Comparison of ENCODE assay signal across 9 mouse cellular contexts in genomic region chr17:79543907-79544522, GRCm38 (mm10).
DNase-seq lines count a peak whose midpoint lies in the region; ATAC-seq and TF ChIP-seq lines count a peak whose summit lies in the region.
"Had no signal": no experiment of that assay in that cellular context is flagged by ENCODE, and none has a peak within 500 bp of the region (broad histone marks: within the 10 kb centered on the region; RNA-seq: fewer than 3 reads in every experiment).

No protein-coding gene starts in this region.

- TF ChIP-seq POLR2A in lung, adult 2 months (IDR thresholded peaks at IDR 0.05; ENCODE audit: borderline replicate concordance, extremely low read depth, low read depth, low read length) = no peak

- no peak for TF ChIP-seq CTCF in forebrain, postnatal 0 days (IDR thresholded peaks at IDR 0.05; ENCODE audit: low read depth)
- TF ChIP-seq CTCF in lung, adult 2 months (IDR thresholded peaks at IDR 0.05; ENCODE audit: insufficient read depth, low read length) = no peak

- H3K27me3 ChIP-seq in embryonic facial prominence, embryonic 14.5 days (replicated peaks; ENCODE audit: control insufficient read depth, insufficient read depth, low read length) = no peaks in the 10 kb centered on the region
- H3K27me3 ChIP-seq in embryonic facial prominence, embryonic 10.5 days (replicated peaks; ENCODE audit: low read depth, poor library complexity, severe bottlenecking) = no peaks in the 10 kb centered on the region
- no peaks in the 10 kb centered on the region for H3K27me3 ChIP-seq in forebrain, postnatal 0 days (ENCODE audit: insufficient read depth, low read length)
- no peaks in the 10 kb centered on the region for H3K27me3 ChIP-seq in hindbrain, embryonic 16.5 days (replicated peaks; ENCODE audit: control insufficient read depth, insufficient read depth, low read length)
- no peaks in the 10 kb centered on the region for H3K27me3 ChIP-seq in stomach, embryonic 15.5 days (replicated peaks)

- H3K9ac ChIP-seq in embryonic facial prominence, embryonic 14.5 days (ENCODE audit: low read depth, low read length) = no peak overlapping the region
- H3K9ac ChIP-seq in forebrain, postnatal 0 days = no peak overlapping the region
- H3K9ac ChIP-seq in hindbrain, embryonic 16.5 days (ENCODE audit: low read depth, low read length) = no peak overlapping the region
- H3K9ac ChIP-seq in stomach, embryonic 15.5 days = no peak overlapping the region

- H3K27ac ChIP-seq in embryonic facial prominence, embryonic 14.5 days (replicated peaks; ENCODE audit: low read depth, low read length) = peak overlapping the region; percentile 59
- H3K27ac ChIP-seq in embryonic facial prominence, embryonic 10.5 days (replicated peaks) = no peak overlapping the region
- H3K27ac ChIP-seq in forebrain, postnatal 0 days (ENCODE audit: low read depth, low read length) = peak overlapping the region; percentile 22; the same call in 1 of the 2 replicates
- H3K27ac ChIP-seq in hindbrain, embryonic 16.5 days (ENCODE audit: low read depth, low read length) = peak overlapping the region; percentile 31; the same call in 1 of the 2 replicates
- peak overlapping the region; percentile 55; the same call in 1 of the 2 replicates for H3K27ac ChIP-seq in stomach, embryonic 15.5 days
- H3K27ac ChIP-seq: macrophage had no signal

- H3K4me2 ChIP-seq in embryonic facial prominence, embryonic 14.5 days (ENCODE audit: low read depth, low read length) = no peak overlapping the region; the same call in 1 of the 2 replicates
- no peak overlapping the region for H3K4me2 ChIP-seq in forebrain, postnatal 0 days (ENCODE audit: low read depth)
- H3K4me2 ChIP-seq in hindbrain, embryonic 16.5 days (ENCODE audit: low read length) = peak overlapping the region; percentile 29
- H3K4me2 ChIP-seq in stomach, embryonic 15.5 days = no peak overlapping the region

- no peaks in the 10 kb centered on the region for H3K36me3 ChIP-seq in embryonic facial prominence, embryonic 14.5 days (ENCODE audit: control insufficient read depth, insufficient read depth, low read length)
- no peaks in the 10 kb centered on the region for H3K36me3 ChIP-seq in embryonic facial prominence, embryonic 10.5 days (replicated peaks)
- no peaks in the 10 kb centered on the region for H3K36me3 ChIP-seq in forebrain, postnatal 0 days (ENCODE audit: insufficient read depth)
- H3K36me3 ChIP-seq in hindbrain, embryonic 16.5 days (ENCODE audit: control insufficient read depth, insufficient read depth, low read length) = no peaks in the 10 kb centered on the region
- no peaks in the 10 kb centered on the region for H3K36me3 ChIP-seq in stomach, embryonic 15.5 days

- peak; percentile 84 for DNase-seq in embryonic facial prominence, embryonic 14.5 days (ENCODE audit: low spot score)
- no peak for DNase-seq in embryonic facial prominence, embryonic 10.5 days (ENCODE audit: low spot score)
- DNase-seq in adrenal gland, adult 8-10 months = peak; percentile 10
- peak; percentile 69 for DNase-seq in forebrain, postnatal 0 days
- peak; percentile 60 for DNase-seq in lung, adult 2 months
- DNase-seq in spleen, adult 12 weeks (ENCODE audit: low spot score) = no peak

- no peak overlapping the region for H3K4me3 ChIP-seq in embryonic facial prominence, embryonic 14.5 days (ENCODE audit: low read depth, low read length)
- H3K4me3 ChIP-seq in embryonic facial prominence, embryonic 10.5 days = no peak overlapping the region
- no peak overlapping the region for H3K4me3 ChIP-seq in forebrain, postnatal 0 days (ENCODE audit: low read depth, low read length)
- H3K4me3 ChIP-seq in hindbrain, embryonic 16.5 days (ENCODE audit: low read length) = no peak overlapping the region
- H3K4me3 ChIP-seq in lung, adult 2 months (replicated peaks; ENCODE audit: extremely low read depth, low read depth, low read length) = no peak overlapping the region
- H3K4me3 ChIP-seq in stomach, embryonic 15.5 days (replicated peaks) = no peak overlapping the region

- H3K4me1 ChIP-seq in embryonic facial prominence, embryonic 14.5 days (ENCODE audit: control insufficient read depth, insufficient read depth, low read length) = peaks cover 12% of the 10 kb centered on the region; the same call in 1 of the 2 replicates
- no peaks in the 10 kb centered on the region for H3K4me1 ChIP-seq in embryonic facial prominence, embryonic 10.5 days
- H3K4me1 ChIP-seq in forebrain, postnatal 0 days (ENCODE audit: insufficient read depth) = no peaks in the 10 kb centered on the region
- H3K4me1 ChIP-seq in hindbrain, embryonic 16.5 days (ENCODE audit: control insufficient read depth, insufficient read depth, low read depth, low read length) = peaks cover 4% of the 10 kb centered on the region
- H3K4me1 ChIP-seq in lung, adult 2 months (ENCODE audit: control insufficient read depth, insufficient read depth, low read length) = peaks cover 12% of the 10 kb centered on the region
- peaks cover 5% of the 10 kb centered on the region; the same call in 1 of the 2 replicates for H3K4me1 ChIP-seq in stomach, embryonic 15.5 days

- WGBS in embryonic facial prominence, embryonic 14.5 days = 52% methylated on average over 7 of the region's 7 CpGs
- 92% methylated on average over 7 of the region's 7 CpGs for WGBS in embryonic facial prominence, embryonic 10.5 days
- WGBS in forebrain, postnatal 0 days = 41% methylated on average over 7 of the region's 7 CpGs
- WGBS in hindbrain, embryonic 16.5 days = 34% methylated on average over 7 of the region's 7 CpGs
- WGBS in lung, adult 2 months = 18% methylated on average over 7 of the region's 7 CpGs
- WGBS in stomach, embryonic 15.5 days = 50% methylated on average over 7 of the region's 7 CpGs

- no peaks in the 10 kb centered on the region for H3K9me3 ChIP-seq in embryonic facial prominence, embryonic 14.5 days (ENCODE audit: control insufficient read depth, low read length)
- no peaks in the 10 kb centered on the region for H3K9me3 ChIP-seq in embryonic facial prominence, embryonic 10.5 days
- H3K9me3 ChIP-seq in forebrain, postnatal 0 days (ENCODE audit: low read length) = no peaks in the 10 kb centered on the region
- no peaks in the 10 kb centered on the region for H3K9me3 ChIP-seq in hindbrain, embryonic 16.5 days (ENCODE audit: control insufficient read depth, low read length)
- no peaks in the 10 kb centered on the region for H3K9me3 ChIP-seq in stomach, embryonic 15.5 days

- ATAC-seq in embryonic facial prominence, embryonic 14.5 days (ENCODE audit: low read depth) = peak; percentile 60
- ATAC-seq in forebrain, postnatal 0 days = peak; percentile 67
- ATAC-seq in hindbrain, embryonic 16.5 days = peak; percentile 90
- peak; percentile 65; the same call in 1 of the 2 replicates for ATAC-seq in stomach, embryonic 15.5 days (ENCODE audit: insufficient read depth, low FRiP score, low read depth)

Comparison
In these comparisons a context has a peak if more than half of its experiments do, and no peak if none do; other contexts are left out.
1. DNase-seq: peak in embryonic facial prominence, embryonic 14.5 days (single experiment), adrenal gland, adult 8-10 months (single experiment), forebrain, postnatal 0 days (single experiment) and lung, adult 2 months (single experiment); none in embryonic facial prominence, embryonic 10.5 days (single experiment) and spleen, adult 12 weeks (single experiment).
2. Peak in every context shown above with its lines, with median percentiles within 50 percentile points of each other: ATAC-seq.